26 mouse cellular contexts compared by ENCODE assay signal in genomic region chr2:163554996-163555395, GRCm38 (mm10). TPM values are rescaled to one million over a fixed set of nuclear protein-coding genes. Genes with fewer than 3 reads are reported as not detected.
DNase-seq lines count a peak whose midpoint lies in the region; ATAC-seq and TF ChIP-seq lines count a peak whose summit lies in the region.
"Had no signal": no experiment of that assay in that cellular context is flagged by ENCODE, and none has a peak within 500 bp of the region (broad histone marks: within the 10 kb centered on the region; RNA-seq: fewer than 3 reads in every experiment).

No protein-coding gene starts in this region.

- H3K4me1 ChIP-seq in kidney, adult 2 months (ENCODE audit: control insufficient read depth, insufficient read depth, low read length) = peaks cover 17% of the 10 kb centered on the region
- H3K4me1 ChIP-seq in intestine, embryonic 14.5 days (replicated peaks; ENCODE audit: control insufficient read depth, insufficient read depth, low read length) = 0 out of 2 replicates have a peak, but pooled peaks cover under 1% of the 10 kb centered on the region
- H3K4me1 ChIP-seq in intestine, embryonic 16.5 days (ENCODE audit: control insufficient read depth, insufficient read depth, low read length) = peaks cover 29% of the 10 kb centered on the region; the same call in 1 of the 2 replicates
- peaks cover 24% of the 10 kb centered on the region for H3K4me1 ChIP-seq in liver, embryonic 16.5 days (ENCODE audit: control insufficient read depth, low read depth, low read length)
- H3K4me1 ChIP-seq: embryonic facial prominence, embryonic 15.5 days; forebrain, embryonic 15.5 days; hindbrain, embryonic 12.5 days; lung, embryonic 15.5 days; midbrain, embryonic 15.5 days; neural tube, embryonic 12.5 days had no signal

- no peak for DNase-seq in kidney, adult 2 months
- no peak for DNase-seq in kidney, adult 9 months
- no peak for DNase-seq in intestine, embryonic 14.5 days (ENCODE audit: low spot score)
- DNase-seq in right cerebral cortex, postnatal 10 days (ENCODE audit: low spot score in 2 of 2) = no peak
- DNase-seq in retina, postnatal 1 day = no peak
- DNase-seq: adrenal gland, postnatal 25 days; B cell, adult 2 months; cerebellum, adult 8-10 months; cerebellum, postnatal 36 days; embryo, embryonic 11 days; gastrocnemius, postnatal 10 days; heart, postnatal 14 days; kidney, postnatal 36 days; layer of hippocampus, postnatal 36 days; lung, postnatal 36 days; thymus, postnatal 14 days had no signal

- H3K36me3 ChIP-seq in kidney, adult 2 months (ENCODE audit: control insufficient read depth, insufficient read depth, low read length) = peaks cover 1% of the 10 kb centered on the region; the same call in 1 of the 2 replicates
- H3K36me3 ChIP-seq in intestine, embryonic 14.5 days (ENCODE audit: control insufficient read depth, insufficient read depth, low read length) = no peaks in the 10 kb centered on the region
- H3K36me3 ChIP-seq in intestine, embryonic 16.5 days (ENCODE audit: control insufficient read depth, insufficient read depth, low read length) = 0 out of 2 replicates have a peak, but pooled peaks cover 3% of the 10 kb centered on the region
- no peaks in the 10 kb centered on the region for H3K36me3 ChIP-seq in liver, embryonic 16.5 days (ENCODE audit: control insufficient read depth, insufficient read depth)
- H3K36me3 ChIP-seq: embryonic facial prominence, embryonic 15.5 days; forebrain, embryonic 15.5 days; heart, embryonic 10.5 days; hindbrain, embryonic 12.5 days; lung, embryonic 15.5 days; midbrain, embryonic 15.5 days; neural tube, embryonic 12.5 days had no signal

- no peaks in the 10 kb centered on the region for H3K9me3 ChIP-seq in intestine, embryonic 14.5 days (ENCODE audit: control insufficient read depth, low read length)
- H3K9me3 ChIP-seq in intestine, embryonic 16.5 days (ENCODE audit: control insufficient read depth, low read length) = no peaks in the 10 kb centered on the region
- no peaks in the 10 kb centered on the region for H3K9me3 ChIP-seq in liver, embryonic 16.5 days (replicated peaks; ENCODE audit: control insufficient read depth, low read length)
- H3K9me3 ChIP-seq: embryonic facial prominence, embryonic 15.5 days; forebrain, embryonic 15.5 days; heart, embryonic 10.5 days; hindbrain, embryonic 12.5 days; lung, embryonic 15.5 days; megakaryocyte, embryonic 14.5 days; midbrain, embryonic 15.5 days; neural tube, embryonic 12.5 days had no signal

- H3K27me3 ChIP-seq in kidney, adult 2 months (replicated peaks; ENCODE audit: control insufficient read depth, insufficient read depth, low read length) = no peaks in the 10 kb centered on the region
- no peaks in the 10 kb centered on the region for H3K27me3 ChIP-seq in intestine, embryonic 14.5 days (replicated peaks; ENCODE audit: control insufficient read depth, insufficient read depth, low read length)
- no peaks in the 10 kb centered on the region for H3K27me3 ChIP-seq in intestine, embryonic 16.5 days (replicated peaks; ENCODE audit: control insufficient read depth, insufficient read depth, low read length)
- H3K27me3 ChIP-seq in liver, embryonic 16.5 days (ENCODE audit: control insufficient read depth, insufficient read depth, low read depth, low read length) = no peaks in the 10 kb centered on the region
- H3K27me3 ChIP-seq: embryonic facial prominence, embryonic 15.5 days; forebrain, embryonic 15.5 days; hindbrain, embryonic 12.5 days; lung, embryonic 15.5 days; midbrain, embryonic 15.5 days; neural tube, embryonic 12.5 days had no signal

- H3K27ac ChIP-seq in kidney, adult 2 months (ENCODE audit: insufficient read depth, low read depth, low read length) = peak overlapping the region; percentile 72
- H3K27ac ChIP-seq in intestine, embryonic 14.5 days (ENCODE audit: low read depth) = peak overlapping the region; percentile 51
- H3K27ac ChIP-seq in intestine, embryonic 16.5 days (ENCODE audit: low read length) = peak overlapping the region; percentile 83
- peak overlapping the region; percentile 82 for H3K27ac ChIP-seq in liver, embryonic 16.5 days (ENCODE audit: low read length)
- H3K27ac ChIP-seq: embryonic facial prominence, embryonic 15.5 days; forebrain, embryonic 15.5 days; heart, embryonic 10.5 days; hindbrain, embryonic 12.5 days; lung, embryonic 15.5 days; midbrain, embryonic 15.5 days; neural tube, embryonic 12.5 days had no signal

- H3K4me2 ChIP-seq in intestine, embryonic 14.5 days (ENCODE audit: low read length) = no peak overlapping the region
- H3K4me2 ChIP-seq in intestine, embryonic 16.5 days (ENCODE audit: low read depth, low read length) = peak overlapping the region; percentile 5; the same call in 1 of the 2 replicates
- H3K4me2 ChIP-seq in liver, embryonic 16.5 days (ENCODE audit: low read depth, low read length) = no peak overlapping the region
- H3K4me2 ChIP-seq: embryonic facial prominence, embryonic 15.5 days; forebrain, embryonic 15.5 days; hindbrain, embryonic 12.5 days; lung, embryonic 15.5 days; midbrain, embryonic 15.5 days; neural tube, embryonic 12.5 days had no signal

- no peak overlapping the region for H3K4me3 ChIP-seq in kidney, adult 2 months (ENCODE audit: insufficient read depth, low read depth, low read length)
- H3K4me3 ChIP-seq in intestine, embryonic 14.5 days (ENCODE audit: low read depth, low read length) = no peak overlapping the region
- H3K4me3 ChIP-seq in intestine, embryonic 16.5 days (ENCODE audit: low read length) = no peak overlapping the region
- no peak overlapping the region for H3K4me3 ChIP-seq in liver, embryonic 16.5 days (ENCODE audit: low read depth, low read length)
- H3K4me3 ChIP-seq: embryonic facial prominence, embryonic 15.5 days; forebrain, embryonic 15.5 days; heart, embryonic 10.5 days; hindbrain, embryonic 12.5 days; lung, embryonic 15.5 days; megakaryocyte, embryonic 14.5 days; midbrain, embryonic 15.5 days; neural tube, embryonic 12.5 days had no signal

- H3K9ac ChIP-seq in intestine, embryonic 14.5 days (ENCODE audit: low read length) = no peak overlapping the region
- H3K9ac ChIP-seq in intestine, embryonic 16.5 days (ENCODE audit: low read depth, low read length) = peak overlapping the region; percentile 50; the same call in 1 of the 2 replicates
- 0 out of 2 replicates have a peak overlapping the region, but pooled peaks have one; percentile 37 for H3K9ac ChIP-seq in liver, embryonic 16.5 days (ENCODE audit: low read depth, low read length)
- H3K9ac ChIP-seq: embryonic facial prominence, embryonic 15.5 days; forebrain, embryonic 15.5 days; hindbrain, embryonic 12.5 days; lung, embryonic 15.5 days; midbrain, embryonic 15.5 days; neural tube, embryonic 12.5 days had no signal

- ATAC-seq in intestine, embryonic 14.5 days (replicated peaks; ENCODE audit: low FRiP score, low TSS enrichment, low read depth) = no peak
- ATAC-seq in intestine, embryonic 16.5 days = no peak
- no peak for ATAC-seq in liver, embryonic 16.5 days (ENCODE audit: low read depth)
- ATAC-seq: forebrain, embryonic 15.5 days; midbrain, embryonic 15.5 days had no signal

- 51% methylated on average over 6 of the region's 6 CpGs for WGBS in kidney, adult 2 months
- 63% methylated on average over 6 of the region's 6 CpGs for whole genome bisulfite sequencing in intestine, embryonic 14.5 days
- 51% methylated on average over 6 of the region's 6 CpGs for WGBS in intestine, embryonic 16.5 days
- WGBS in liver, embryonic 16.5 days (ENCODE audit: insufficient replicate concordance) = 56% methylated on average over 6 of the region's 6 CpGs

- TF ChIP-seq CTCF in kidney, adult 2 months (conservative IDR thresholded peaks at IDR 0.05; ENCODE audit: insufficient read depth, insufficient read length, low read depth, low read length) = no peak

- TF ChIP-seq POLR2A in kidney, adult 2 months (IDR thresholded peaks at IDR 0.05; ENCODE audit: low read depth, low read length) = no peak

RNA-seq across cellular contexts. Expression of gene Ttpal, which starts 47.1 kb away (rescaled TPM):
- polyA plus RNA-seq in kidney, adult 2 months (2012; rRNA removed) = 11.3 and 12.0 TPM in 2 replicates
- 40.6 and 40.8 TPM in 2 replicates for polyA plus RNA-seq in intestine, embryonic 14.5 days (2014; fragmentation: Nextera tagmentation; extraction: Ambion mirVana)
- 22.2 and 22.9 TPM in 2 replicates for polyA plus RNA-seq in intestine, embryonic 16.5 days (2015; fragmentation: Nextera tagmentation; extraction: Ambion mirVana)
- polyA plus RNA-seq in liver, embryonic 16.5 days (2015; fragmentation: Nextera tagmentation; extraction: Ambion mirVana) = 9.2 and 10.6 TPM in 2 replicates

RNA-seq across cellular contexts. Expression of gene Hnf4a, which starts 48.4 kb away (rescaled TPM):
- polyA plus RNA-seq in kidney, adult 2 months (2012; rRNA removed) = 354 and 376 TPM in 2 replicates
- 89.8 and 90.5 TPM in 2 replicates for polyA plus RNA-seq in intestine, embryonic 14.5 days (2014; fragmentation: Nextera tagmentation; extraction: Ambion mirVana)
- 86.6 and 88.5 TPM in 2 replicates for polyA plus RNA-seq in intestine, embryonic 16.5 days (2015; fragmentation: Nextera tagmentation; extraction: Ambion mirVana)
- polyA plus RNA-seq in liver, embryonic 16.5 days (2015; fragmentation: Nextera tagmentation; extraction: Ambion mirVana) = 18.8 and 21.1 TPM in 2 replicates
- polyA plus RNA-seq: embryonic facial prominence, embryonic 15.5 days; forebrain, embryonic 15.5 days; hindbrain, embryonic 12.5 days; midbrain, embryonic 15.5 days; neural tube, embryonic 12.5 days had no signal
